Mouse (Mus musculus) activated CD4-positive, CD25-positive, alpha-beta regulatory T cell (primary cell): ENCODE data around the gene Olfr248. TPM values are rescaled to one million over a fixed set of nuclear protein-coding genes. Genes with fewer than 3 reads are reported as not detected.

Experiments used
- polyA plus RNA-seq, 2 experiments: library from polyadenylated mRNA; unstranded; fragments of 100-300 nt; shearing (Covaris generic); gene quantifications; one replicate each; pipeline ENCODE4 v1.2.1; 2017

Gene Olfr248
- not detected for polyA plus RNA-seq

GRCm38 (mm10) chr1:174390746-174391145 lies at the start of gene Olfr248:
Olfr248 (plus strand) TSS chr1:174391046.

DNA sequence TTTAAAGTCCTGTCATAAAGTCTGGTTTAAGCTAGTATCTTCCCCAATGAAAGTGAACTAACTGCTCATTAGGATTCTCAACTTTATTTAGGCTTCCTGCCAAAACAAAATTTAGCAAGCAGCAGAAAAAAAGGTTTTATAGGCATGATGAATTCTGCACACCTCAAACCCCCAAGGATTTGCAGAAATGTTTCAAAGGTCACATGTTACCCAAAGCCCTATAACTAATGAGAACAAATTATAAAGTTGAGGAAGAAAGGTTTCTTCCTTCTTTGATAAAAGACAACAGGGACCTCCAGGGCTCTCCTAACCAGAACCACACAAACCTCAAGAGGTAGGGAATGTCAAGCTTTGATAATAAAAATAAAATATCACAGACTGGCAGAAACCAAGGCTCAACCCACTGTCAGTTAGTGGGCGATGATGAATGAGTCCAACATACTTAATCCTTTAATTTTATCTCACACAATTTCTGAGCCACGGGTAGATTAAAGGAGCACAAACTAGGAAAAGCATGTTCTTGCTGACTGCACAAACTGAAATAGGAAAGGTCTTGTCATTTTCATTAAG lies 25.9 kb upstream of the Olfr248 start, which contains the start of gene Olfr417:
Gene Olfr417, plus strand, starts transcription at position 241 of the 570 bp plus-strand sequence.

GRCm38 (mm10) chr1:174423764-174424163 lies 32.9 kb downstream of the Olfr248 start, which contains the start of gene Olfr414:
Olfr414 (plus strand) TSS chr1:174424064.

Other genes starting within 250 kb of the Olfr248 start
- under 1 TPM in 1 of 2 experiments, not detected in 1; 0.16 TPM for gene Olfr420, start 235.4 kb upstream of the Olfr248 start, polyA plus RNA-seq
- gene Spta1, start 218.3 kb upstream of the Olfr248 start, polyA plus RNA-seq: under 1 TPM; 0.12 to 0.18 TPM
- not detected for gene Olfr419, start 139.0 kb upstream of the Olfr248 start, polyA plus RNA-seq
- gene Mptx1, start 60.5 kb upstream of the Olfr248 start, polyA plus RNA-seq: under 1 TPM in 1 of 2 experiments, not detected in 1; 0.74 TPM
- not detected for gene Olfr417, start 25.9 kb upstream of the Olfr248 start, polyA plus RNA-seq
- gene Olfr414, start 33.0 kb downstream of the Olfr248 start, polyA plus RNA-seq: not detected
- not detected for gene Olfr220, start 51.0 kb downstream of the Olfr248 start, polyA plus RNA-seq
- gene Fmn2, start 110.8 kb downstream of the Olfr248 start, polyA plus RNA-seq: not detected